Mouse (Mus musculus) intestine, embryonic 14.5 days (tissue): ENCODE results near the gene Cacnb4. TPM values are rescaled to one million over a fixed set of nuclear protein-coding genes. Genes with fewer than 3 reads are reported as not detected.

ENCODE experiments used
- ATAC-seq: fragments of 200-750 bp; cut with Nextera tagmentation; replicated peaks from 2 replicates; pipeline ENCODE4 v1.8.0; 2017; ENCODE audit warnings: low read depth, moderate number of reproducible peaks, moderate TSS enrichment, moderate library complexity; ENCODE audit not compliant: low FRiP score, low TSS enrichment
- DNase-seq: peaks from one replicate; pipeline ENCODE4 v3.0.0-alpha.2; 2018; ENCODE audit warnings: low spot score
- H3K27ac ChIP-seq: fragments of 300-500 bp; sonication (generic); 2 replicates; pipeline ENCODE4 v1.5.1; 2014; ENCODE audit warnings: low read depth, mild to moderate bottlenecking, control low read depth
- H3K27me3 ChIP-seq: fragments of 300-500 bp; sonication (generic); replicated peaks from 2 replicates; pipeline ENCODE4 v1.6.1; 2014; ENCODE audit warnings: low read length, control low read depth; ENCODE audit not compliant: control insufficient read depth, insufficient read depth
- H3K36me3 ChIP-seq: fragments of 300-500 bp; sonication (generic); 2 replicates; pipeline ENCODE4 v1.6.1; 2014; ENCODE audit warnings: low read length, control low read depth; ENCODE audit not compliant: control insufficient read depth, insufficient read depth
- H3K4me1 ChIP-seq: fragments of 300-500 bp; sonication (generic); replicated peaks from 2 replicates; pipeline ENCODE4 v1.6.1; 2014; ENCODE audit warnings: low read length, control low read depth, mixed read lengths; ENCODE audit not compliant: control insufficient read depth, insufficient read depth
- H3K4me2 ChIP-seq: fragments of 300-500 bp; sonication (generic); 2 replicates; pipeline ENCODE4 v1.6.1; 2014; ENCODE audit warnings: low read length
- H3K4me3 ChIP-seq: fragments of 300-500 bp; sonication (generic); 2 replicates; pipeline ENCODE4 v1.5.1; 2014; ENCODE audit warnings: low read depth, low read length, control low read depth, mixed read lengths
- H3K9ac ChIP-seq: fragments of 300-500 bp; sonication (generic); 2 replicates; pipeline ENCODE4 v1.6.1; 2014; ENCODE audit warnings: mild to moderate bottlenecking, low read length
- H3K9me3 ChIP-seq: fragments of 300-500 bp; sonication (generic); 2 replicates; pipeline ENCODE4 v1.6.1; 2016; ENCODE audit warnings: low read length, control low read depth; ENCODE audit not compliant: control insufficient read depth
- WGBS: fragments of 180-500 bp; shearing (Covaris S2); extraction: QIAGEN DNeasy Blood & Tissue Kit; methylation state at CpG from one replicate; pipeline ENCODE4 v1.1.7; 2014; 5-methylcytosine and 5-hydroxymethylcytosine counted together
- polyA plus RNA-seq: library from polyadenylated mRNA; unstranded; fragments of >200 nt; fragmentation: Nextera tagmentation; extraction: Ambion mirVana; gene quantifications from 2 replicates; pipeline ENCODE4 v1.2.1, GENCODE M21; 2014

Gene Cacnb4
- polyA plus RNA-seq, 1 experiment from 2014 or later: 0.60 TPM

DNA sequence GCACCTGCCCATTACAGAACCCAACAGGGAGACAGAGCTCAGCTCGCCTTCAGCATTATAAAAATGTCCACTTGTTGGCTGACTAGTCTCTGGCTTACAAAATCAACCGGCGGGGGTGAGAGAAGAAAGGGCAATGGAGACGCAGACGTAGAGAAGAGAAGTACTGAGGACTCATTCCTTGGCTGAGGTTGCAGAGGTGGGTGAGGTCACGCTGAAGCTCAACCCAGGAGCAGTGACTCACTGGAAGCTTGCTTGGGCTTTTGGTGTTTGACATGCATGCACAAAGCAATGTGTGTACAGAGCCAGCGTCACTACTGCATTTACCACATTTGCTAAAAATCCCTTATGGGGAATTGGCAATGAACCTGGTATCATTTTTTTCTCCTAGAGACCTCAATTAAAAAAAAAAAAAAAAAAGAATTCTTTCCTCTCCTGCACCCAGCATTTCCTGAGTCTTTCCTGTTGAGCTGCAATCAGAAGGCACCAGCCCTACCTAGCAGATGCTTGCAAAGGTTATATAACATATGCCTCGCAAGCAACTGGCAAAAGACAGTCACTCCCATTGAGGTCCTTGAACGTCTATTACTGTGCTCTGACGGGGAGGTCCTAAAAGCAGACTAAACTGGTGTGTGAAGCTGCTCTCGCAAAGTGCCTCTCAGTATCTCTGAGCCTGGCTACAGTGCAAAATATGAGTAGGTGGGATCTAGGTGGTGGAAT lies 150.6 kb downstream of the Cacnb4 start:
- Histone ChIP-seq H3K9ac (no peak overlapping the region), H3K9me3 (no peaks in the 10 kb centered on the region), H3K4me2 (no peak overlapping the region), H3K4me3 (no peak overlapping the region), H3K27ac (no peak overlapping the region), H3K36me3 (no peaks in the 10 kb centered on the region), H3K4me1 (no peaks in the 10 kb centered on the region), H3K27me3 (no peaks in the 10 kb centered on the region)
- DNase-seq: no peak
- no peak for ATAC-seq
- 83% methylated on average over 11 of the region's 11 CpGs for WGBS

DNA sequence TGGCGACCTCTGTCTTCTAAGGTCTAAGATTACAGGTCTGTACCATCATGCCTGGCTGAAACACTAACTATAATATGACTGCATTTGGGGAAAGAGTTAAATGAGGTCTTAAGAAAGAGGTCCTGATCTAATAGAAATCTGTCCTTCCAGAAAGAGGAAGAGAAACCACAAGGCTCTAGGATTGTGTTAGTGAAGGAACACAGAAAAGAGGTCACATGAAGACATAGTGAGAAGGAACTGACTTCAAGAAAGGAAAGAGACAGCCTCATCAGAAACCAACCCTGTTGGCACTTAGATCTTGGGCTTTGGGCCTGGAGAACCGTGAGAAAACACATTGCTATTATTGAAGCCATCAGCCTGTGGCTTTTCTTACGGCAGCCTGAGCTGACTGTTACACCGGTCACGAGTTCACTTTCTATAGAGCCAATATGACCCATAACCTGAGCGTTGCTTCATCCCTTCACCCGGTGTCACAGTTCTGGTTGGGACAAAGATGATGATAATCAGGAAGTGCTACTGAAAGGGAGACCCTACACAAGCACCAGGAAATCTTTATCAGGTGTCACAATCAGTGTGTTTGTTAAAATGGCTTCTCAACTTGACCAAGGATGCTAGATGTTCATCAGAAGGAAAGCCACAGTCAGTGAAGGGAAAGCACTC lies 153.4 kb downstream of the Cacnb4 start:
- Histone ChIP-seq H3K4me2 (no peak overlapping the region), H3K4me3 (no peak overlapping the region), H3K4me1 (no peaks in the 10 kb centered on the region), H3K9me3 (no peaks in the 10 kb centered on the region), H3K9ac (no peak overlapping the region), H3K27ac (no peak overlapping the region), H3K27me3 (no peaks in the 10 kb centered on the region), H3K36me3 (no peaks in the 10 kb centered on the region)
- DNase-seq (no peak), ATAC-seq (no peak)
- 91% methylated on average over 7 of the region's 7 CpGs for WGBS

DNA sequence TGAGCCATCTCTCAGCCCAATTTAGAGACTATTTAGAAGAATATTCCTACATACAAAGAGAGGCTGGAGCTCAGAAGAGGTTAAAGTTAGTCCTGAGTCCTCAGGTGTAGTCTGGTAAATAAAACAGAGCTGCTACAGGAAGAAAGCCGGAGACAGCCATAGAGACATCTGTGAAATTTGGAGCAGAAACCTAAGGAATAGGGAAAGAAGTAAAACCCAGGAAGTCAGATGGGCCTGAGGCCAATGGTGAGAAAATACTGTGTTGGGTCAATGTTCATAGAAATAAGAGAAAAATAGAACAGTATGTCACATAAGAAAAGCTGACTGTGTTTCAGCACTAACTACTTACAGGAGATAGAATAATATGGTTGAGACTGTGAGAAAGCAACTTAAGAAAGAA lies 155.6 kb downstream of the Cacnb4 start:
- H3K9me3 ChIP-seq: no peaks in the 10 kb centered on the region
- DNase-seq (no peak), ATAC-seq (no peak)
- H3K4me3 ChIP-seq: no peak overlapping the region
- H3K9ac ChIP-seq: no peak overlapping the region
- no peaks in the 10 kb centered on the region for H3K27me3 ChIP-seq
- no peaks in the 10 kb centered on the region for H3K4me1 ChIP-seq
- 74% methylated on average over 1 of the region's 1 CpGs for WGBS
- H3K36me3 ChIP-seq: no peaks in the 10 kb centered on the region
- H3K4me2 ChIP-seq: no peak overlapping the region
- no peak overlapping the region for H3K27ac ChIP-seq

- DNase-seq (no peak), ATAC-seq (no peak)
- WGBS: 92% methylated on average over 4 of the region's 4 CpGs
- Histone ChIP-seq H3K4me2 (no peak overlapping the region), H3K4me1 (no peaks in the 10 kb centered on the region), H3K27me3 (no peaks in the 10 kb centered on the region), H3K9ac (no peak overlapping the region), H3K27ac (no peak overlapping the region), H3K9me3 (no peaks in the 10 kb centered on the region), H3K4me3 (no peak overlapping the region), H3K36me3 (no peaks in the 10 kb centered on the region)
Observed at GRCm38 (mm10) chr2:52518740-52519139, 157.9 kb downstream of the Cacnb4 start.

DNA sequence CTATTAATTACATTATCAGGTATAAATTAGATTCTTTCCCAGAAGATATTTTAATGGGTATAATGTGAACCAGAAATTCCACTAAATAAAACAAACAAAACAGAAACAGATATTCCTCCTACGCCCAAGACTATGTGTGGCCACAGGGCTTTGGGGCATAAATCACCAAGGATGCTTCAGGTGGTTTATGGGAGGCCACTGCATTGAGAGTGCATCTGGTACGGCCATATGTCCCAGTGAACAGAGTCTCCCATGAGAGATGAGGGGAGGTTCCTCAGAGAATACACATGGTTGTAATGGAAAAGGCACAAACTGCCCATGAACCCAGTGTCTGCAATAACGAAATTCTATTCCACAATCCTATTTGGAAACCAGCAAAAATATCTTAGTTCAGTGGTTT lies 160.1 kb downstream of the Cacnb4 start:
- 67% methylated on average over 3 of the region's 3 CpGs for WGBS
- Histone ChIP-seq H3K9ac (no peak overlapping the region), H3K27me3 (no peaks in the 10 kb centered on the region), H3K36me3 (no peaks in the 10 kb centered on the region), H3K27ac (no peak overlapping the region), H3K4me1 (no peaks in the 10 kb centered on the region), H3K9me3 (no peaks in the 10 kb centered on the region), H3K4me3 (no peak overlapping the region), H3K4me2 (no peak overlapping the region)
- ATAC-seq (no peak), DNase-seq (no peak)

DNA sequence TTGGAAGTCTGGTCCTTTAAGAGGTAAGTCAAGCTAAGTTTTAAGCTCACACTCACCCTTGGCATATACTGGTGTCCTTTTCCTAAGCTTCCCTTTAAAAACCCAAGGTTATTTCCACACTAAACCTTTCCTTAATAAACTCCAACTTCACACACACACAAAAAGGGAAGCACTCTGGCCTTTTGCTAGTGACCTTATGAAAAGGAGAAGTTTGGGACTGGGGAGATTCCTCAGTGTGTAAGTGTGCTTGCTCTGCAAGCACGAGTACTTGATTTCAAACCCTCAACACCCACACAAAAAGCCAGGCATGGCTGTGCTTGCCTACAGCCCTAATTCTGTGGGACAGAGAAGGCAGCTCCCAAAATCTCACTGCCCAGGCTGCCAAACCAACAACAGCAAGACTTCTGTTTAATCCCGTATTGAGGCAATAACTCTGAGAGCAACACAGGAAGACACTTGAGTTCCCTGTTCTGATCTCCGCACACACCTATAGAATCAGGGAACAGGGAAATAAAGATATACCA lies 163.7 kb downstream of the Cacnb4 start:
- Histone ChIP-seq H3K27me3 (no peaks in the 10 kb centered on the region), H3K9me3 (no peaks in the 10 kb centered on the region), H3K36me3 (no peaks in the 10 kb centered on the region), H3K9ac (no peak overlapping the region), H3K4me2 (no peak overlapping the region), H3K4me1 (no peaks in the 10 kb centered on the region), H3K27ac (no peak overlapping the region), H3K4me3 (no peak overlapping the region)
- WGBS: 66% methylated on average over 3 of the region's 3 CpGs
- ATAC-seq: no peak
- no peak for DNase-seq

GRCm38 (mm10) chr2:52512206-52512605 lies 164.4 kb downstream of the Cacnb4 start:
- no peak overlapping the region for H3K27ac ChIP-seq
- ATAC-seq (no peak), DNase-seq (no peak)
- no peaks in the 10 kb centered on the region for H3K27me3 ChIP-seq
- no peaks in the 10 kb centered on the region for H3K36me3 ChIP-seq
- H3K4me3 ChIP-seq: no peak overlapping the region
- H3K9me3 ChIP-seq: no peaks in the 10 kb centered on the region
- no peak overlapping the region for H3K4me2 ChIP-seq
- WGBS: 57% methylated on average over 3 of the region's 3 CpGs
- H3K4me1 ChIP-seq: no peaks in the 10 kb centered on the region
- H3K9ac ChIP-seq: no peak overlapping the region

- DNase-seq (no peak), ATAC-seq (no peak)
- Histone ChIP-seq H3K9ac (no peak overlapping the region), H3K4me2 (no peak overlapping the region), H3K27ac (no peak overlapping the region), H3K27me3 (no peaks in the 10 kb centered on the region), H3K9me3 (no peaks in the 10 kb centered on the region), H3K4me3 (no peak overlapping the region), H3K36me3 (no peaks in the 10 kb centered on the region), H3K4me1 (no peaks in the 10 kb centered on the region)
- WGBS: 38% methylated on average over 13 of the region's 13 CpGs
Observed at GRCm38 (mm10) chr2:52511799-52512198, 164.8 kb downstream of the Cacnb4 start.
